Mouse (Mus musculus) bone marrow macrophage, adult 2 months (primary cell): ENCODE data around the gene Inpp5a. TPM values are rescaled to one million over a fixed set of nuclear protein-coding genes. Genes with fewer than 3 reads are reported as not detected.

ENCODE experiments used
- H3K27ac ChIP-seq: 2 replicates; pipeline ENCODE4 v1.5.1; 2012; ENCODE audit warnings: low read depth, low read length; ENCODE audit not compliant: insufficient read depth
- H3K4me1 ChIP-seq: 2 replicates; pipeline ENCODE4 v1.6.1; 2012; ENCODE audit warnings: low read length; ENCODE audit not compliant: control insufficient read depth, insufficient read depth
- H3K4me3 ChIP-seq: 2 replicates; pipeline ENCODE4 v1.5.1; 2012; ENCODE audit warnings: mild to moderate bottlenecking, low read length, moderate library complexity; ENCODE audit not compliant: insufficient read depth
- CTCF ChIP-seq: IDR thresholded peaks from 2 replicates; pipeline ENCODE4 v1.5.1; 2012; ENCODE audit warnings: low read depth, mild to moderate bottlenecking, low read length, moderate library complexity
- POLR2A ChIP-seq: IDR thresholded peaks from 2 replicates; pipeline ENCODE4 v1.6.1; 2012; ENCODE audit warnings: mild to moderate bottlenecking, low read depth, low read length, borderline replicate concordance
- polyA plus RNA-seq: library from polyadenylated mRNA; stranded (reverse); fragments of >200 nt; gene quantifications from 2 replicates; pipeline ENCODE4 v1.2.4, GENCODE M21; 2012; ENCODE audit not compliant: missing spikeins, insufficient read depth, insufficient read length

Gene Inpp5a
- polyA plus RNA-seq, 1 experiment = 16.2 TPM

- Histone ChIP-seq H3K27ac (no peak overlapping the region), H3K4me3 (no peak overlapping the region), H3K4me1 (no peaks in the 10 kb centered on the region)
- no peak for TF ChIP-seq CTCF
- no peak for TF ChIP-seq POLR2A
Measured at GRCm38 (mm10) chr7:139540601-139541000, 151.7 kb downstream of the Inpp5a start.

- Histone ChIP-seq H3K27ac (no peak overlapping the region), H3K4me1 (no peaks in the 10 kb centered on the region), H3K4me3 (no peak overlapping the region)
- TF ChIP-seq POLR2A = no peak
- TF ChIP-seq CTCF = no peak
Measured at GRCm38 (mm10) chr7:139541422-139541821, 152.5 kb downstream of the Inpp5a start.

- no peak for TF ChIP-seq POLR2A
- TF ChIP-seq CTCF = no peak
- Histone ChIP-seq H3K27ac (no peak overlapping the region), H3K4me3 (no peak overlapping the region), H3K4me1 (no peaks in the 10 kb centered on the region)
Measured at GRCm38 (mm10) chr7:139544706-139545625, 156.1 kb downstream of the Inpp5a start.

- Histone ChIP-seq H3K4me1 (no peaks in the 10 kb centered on the region), H3K27ac (no peak overlapping the region)
- TF ChIP-seq POLR2A = no peak
- TF ChIP-seq CTCF = no peak
Measured at GRCm38 (mm10) chr7:139547325-139547724, 158.4 kb downstream of the Inpp5a start.

GRCm38 (mm10) chr7:139550086-139550783 lies 161.3 kb downstream of the Inpp5a start:
- Histone ChIP-seq H3K4me3 (no peak overlapping the region), H3K27ac (no peak overlapping the region), H3K4me1 (no peaks in the 10 kb centered on the region)
- TF ChIP-seq CTCF (no peak), POLR2A (no peak)

More at GRCm38 (mm10) chr7:139547325-139547724, 158.4 kb downstream of the Inpp5a start:
- H3K4me3 ChIP-seq = no peak overlapping the region

- H3K27ac ChIP-seq = no peak overlapping the region
- TF ChIP-seq CTCF (no peak), POLR2A (no peak)
- H3K4me1 ChIP-seq = no peaks in the 10 kb centered on the region
- H3K4me3 ChIP-seq = no peak overlapping the region
Measured at GRCm38 (mm10) chr7:139551519-139551918, 162.6 kb downstream of the Inpp5a start.

GRCm38 (mm10) chr7:139556331-139556730 lies 167.4 kb downstream of the Inpp5a start:
- Histone ChIP-seq H3K4me3 (no peak overlapping the region), H3K4me1 (no peaks in the 10 kb centered on the region), H3K27ac (no peak overlapping the region)
- TF ChIP-seq CTCF (no peak), POLR2A (no peak)

GRCm38 (mm10) chr7:139556746-139557526 lies 168.0 kb downstream of the Inpp5a start:
- Histone ChIP-seq H3K4me3 (no peak overlapping the region), H3K4me1 (no peaks in the 10 kb centered on the region), H3K27ac (no peak overlapping the region)
- no peak for TF ChIP-seq CTCF
- no peak for TF ChIP-seq POLR2A

GRCm38 (mm10) chr7:139559659-139560058 lies 170.8 kb downstream of the Inpp5a start:
- Histone ChIP-seq H3K4me3 (no peak overlapping the region), H3K27ac (no peak overlapping the region), H3K4me1 (no peaks in the 10 kb centered on the region)
- TF ChIP-seq POLR2A = no peak
- TF ChIP-seq CTCF = no peak
